Mouse (Mus musculus) stomach, embryonic 15.5 days (tissue): Measurements from ENCODE around the gene Sh2d7. TPM values are rescaled to one million over a fixed set of nuclear protein-coding genes. Genes with fewer than 3 reads are reported as not detected.
"Not testable (repeated sequence)": the region's sequence is repeated elsewhere in the genome, so short reads cannot be mapped to it uniquely, and the experiment has no call there.

Source experiments
- ATAC-seq: fragments of 200-750 bp; cut with Nextera tagmentation; 2 replicates; pipeline ENCODE4 v1.8.0; 2017; ENCODE audit warnings: low read depth, moderate number of reproducible peaks, moderate TSS enrichment; ENCODE audit not compliant: insufficient read depth, low FRiP score
- H3K27ac ChIP-seq: fragments of 300-500 bp; sonication (generic); 2 replicates; pipeline ENCODE4 v1.5.1; 2015; ENCODE audit warnings: mild to moderate bottlenecking, inconsistent platforms
- H3K27me3 ChIP-seq: fragments of 300-500 bp; sonication (generic); replicated peaks from 2 replicates; pipeline ENCODE4 v1.6.1; 2015; ENCODE audit warnings: inconsistent platforms
- H3K36me3 ChIP-seq: fragments of 300-500 bp; sonication (generic); 2 replicates; pipeline ENCODE4 v1.6.1; 2015; ENCODE audit warnings: inconsistent platforms
- H3K4me1 ChIP-seq: fragments of 300-500 bp; sonication (generic); 2 replicates; pipeline ENCODE4 v1.6.1; 2015; ENCODE audit warnings: inconsistent platforms
- H3K4me2 ChIP-seq: fragments of 300-500 bp; sonication (generic); 2 replicates; pipeline ENCODE4 v1.6.1; 2015; ENCODE audit warnings: mild to moderate bottlenecking, inconsistent platforms
- H3K4me3 ChIP-seq: fragments of 300-500 bp; sonication (generic); replicated peaks from 2 replicates; pipeline ENCODE4 v1.5.1; 2015; ENCODE audit warnings: inconsistent platforms
- H3K9ac ChIP-seq: fragments of 300-500 bp; sonication (generic); 2 replicates; pipeline ENCODE4 v1.6.1; 2015; ENCODE audit warnings: inconsistent platforms
- H3K9me3 ChIP-seq: fragments of 300-500 bp; sonication (generic); 2 replicates; pipeline ENCODE4 v1.6.1; 2016; ENCODE audit warnings: inconsistent platforms
- WGBS: fragments of 180-500 bp; shearing (Covaris S2); methylation state at CpG from one replicate; pipeline ENCODE4 v1.1.7; 2015; 5-methylcytosine and 5-hydroxymethylcytosine counted together
- polyA plus RNA-seq: library from polyadenylated mRNA; unstranded; fragments of >200 nt; fragmentation: Nextera tagmentation; extraction: Ambion mirVana; gene quantifications from 2 replicates; pipeline ENCODE4 v1.2.1, GENCODE M21; 2015

Gene Sh2d7
- polyA plus RNA-seq, 1 experiment from 2014 or later = not detected

DNA sequence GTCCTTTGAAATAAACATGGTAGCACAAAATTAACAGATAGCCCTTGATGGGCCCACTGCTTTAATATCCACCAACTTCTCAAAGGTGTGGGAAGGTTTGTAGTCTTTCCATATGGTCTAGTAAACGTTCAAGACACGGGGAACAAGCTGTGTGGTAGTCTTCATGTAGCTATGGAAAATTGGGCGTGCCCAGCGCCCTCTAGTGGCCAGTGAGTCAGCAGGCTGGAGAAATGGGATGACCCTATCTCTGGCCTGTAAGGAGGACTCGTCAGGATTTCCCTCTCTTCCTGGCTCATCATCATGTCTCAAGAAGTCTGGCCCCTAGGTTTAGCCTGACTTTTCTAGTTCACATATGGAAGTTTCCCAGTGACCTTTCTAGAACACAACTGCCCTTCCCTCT, 8.8 kb downstream of the Sh2d7 start:
- no peak overlapping the region for H3K9ac ChIP-seq
- H3K4me1 ChIP-seq = no peaks in the 10 kb centered on the region
- H3K4me3 ChIP-seq = no peak overlapping the region
- ATAC-seq = no peak
- WGBS = 20% methylated on average over 5 of the region's 5 CpGs
- H3K36me3 ChIP-seq = no peaks in the 10 kb centered on the region
- no peak overlapping the region for H3K4me2 ChIP-seq
- no peaks in the 10 kb centered on the region for H3K9me3 ChIP-seq
- no peaks in the 10 kb centered on the region for H3K27me3 ChIP-seq
- no peak overlapping the region for H3K27ac ChIP-seq

DNA sequence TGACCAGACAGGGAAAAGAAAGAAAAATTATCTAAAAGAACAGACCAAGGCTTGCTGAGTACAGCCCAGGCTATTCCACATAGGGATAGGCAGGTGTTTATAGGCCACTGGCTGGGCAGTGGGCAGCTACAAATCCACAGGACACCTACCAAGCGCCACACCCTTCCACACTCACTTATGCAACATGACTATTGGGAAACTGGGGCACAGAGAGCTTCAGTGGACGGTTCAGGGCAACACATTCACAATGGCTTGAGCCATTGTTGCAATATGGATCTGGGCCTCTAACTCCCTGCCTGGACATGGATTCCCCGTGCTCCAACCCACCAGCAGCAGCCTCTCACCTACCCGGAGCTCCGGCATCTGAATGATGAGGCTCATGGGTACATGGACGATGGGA, 10.6 kb downstream of the Sh2d7 start:
- no peak for ATAC-seq
- no peaks in the 10 kb centered on the region for H3K36me3 ChIP-seq

DNA sequence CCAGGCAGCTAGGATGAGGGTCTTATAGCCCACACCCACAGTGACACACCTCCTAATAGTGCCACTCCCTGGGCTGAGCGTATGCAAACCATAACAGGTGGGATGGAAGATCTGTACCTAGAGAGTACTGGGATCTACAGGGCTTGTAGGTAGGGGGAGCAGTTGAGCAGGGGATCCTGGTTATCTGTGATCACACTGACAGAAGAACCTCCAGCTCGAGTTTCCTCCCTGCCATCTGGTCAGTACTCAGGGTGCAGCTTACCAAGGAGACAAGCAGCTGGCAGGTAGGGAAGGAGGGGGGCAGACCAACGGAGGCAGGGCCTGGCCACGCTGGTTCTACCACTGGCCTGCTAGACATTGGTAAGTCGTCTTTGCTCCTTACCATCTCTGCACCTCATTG, 13.6 kb downstream of the Sh2d7 start:
- WGBS = 27% methylated on average over 5 of the region's 5 CpGs
- no peak overlapping the region for H3K27ac ChIP-seq
- no peaks in the 10 kb centered on the region for H3K4me1 ChIP-seq
- H3K27me3 ChIP-seq = no peaks in the 10 kb centered on the region
- H3K9ac ChIP-seq = no peak overlapping the region
- H3K4me3 ChIP-seq = no peak overlapping the region
- ATAC-seq = peak; percentile 41; the same call in 1 of the 2 replicates
- H3K4me2 ChIP-seq = no peak overlapping the region
- no peaks in the 10 kb centered on the region for H3K36me3 ChIP-seq
- H3K9me3 ChIP-seq = no peaks in the 10 kb centered on the region

More for the DNA sequence above, 10.6 kb downstream of the Sh2d7 start:
- Histone ChIP-seq H3K9ac (no peak overlapping the region), H3K9me3 (no peaks in the 10 kb centered on the region), H3K27ac (no peak overlapping the region), H3K4me1 (no peaks in the 10 kb centered on the region), H3K27me3 (no peaks in the 10 kb centered on the region), H3K4me2 (no peak overlapping the region), H3K4me3 (no peak overlapping the region)
- WGBS = 86% methylated on average over 6 of the region's 6 CpGs

DNA sequence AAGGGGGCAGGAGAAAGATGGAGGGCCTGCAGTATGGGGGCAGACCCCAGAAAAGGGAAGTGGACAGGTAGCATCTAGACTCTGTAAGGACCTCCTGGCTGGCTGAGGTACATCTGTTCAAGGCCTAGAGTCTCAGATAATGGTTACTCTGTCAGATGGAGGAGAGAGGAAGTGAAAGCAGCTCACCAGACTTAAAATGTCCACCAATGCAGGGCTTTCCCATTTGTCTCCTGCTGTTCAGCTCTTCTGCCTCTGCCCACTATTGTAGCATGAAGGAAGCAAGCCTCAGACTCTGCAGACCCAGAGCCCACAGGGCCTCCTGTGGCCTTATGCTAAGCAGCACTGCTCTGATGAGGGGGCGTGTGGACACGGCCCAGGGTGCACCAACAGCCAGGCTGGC, 16.3 kb downstream of the Sh2d7 start:
- Histone ChIP-seq H3K4me1 (0 out of 2 replicates have a peak, but pooled peaks cover 4% of the 10 kb centered on the region), H3K4me2 (no peak overlapping the region), H3K36me3 (no peaks in the 10 kb centered on the region), H3K27ac (no peak overlapping the region), H3K27me3 (no peaks in the 10 kb centered on the region), H3K9me3 (no peaks in the 10 kb centered on the region), H3K4me3 (no peak overlapping the region), H3K9ac (no peak overlapping the region)
- no peak for ATAC-seq
- 77% methylated on average over 2 of the region's 2 CpGs for WGBS

DNA sequence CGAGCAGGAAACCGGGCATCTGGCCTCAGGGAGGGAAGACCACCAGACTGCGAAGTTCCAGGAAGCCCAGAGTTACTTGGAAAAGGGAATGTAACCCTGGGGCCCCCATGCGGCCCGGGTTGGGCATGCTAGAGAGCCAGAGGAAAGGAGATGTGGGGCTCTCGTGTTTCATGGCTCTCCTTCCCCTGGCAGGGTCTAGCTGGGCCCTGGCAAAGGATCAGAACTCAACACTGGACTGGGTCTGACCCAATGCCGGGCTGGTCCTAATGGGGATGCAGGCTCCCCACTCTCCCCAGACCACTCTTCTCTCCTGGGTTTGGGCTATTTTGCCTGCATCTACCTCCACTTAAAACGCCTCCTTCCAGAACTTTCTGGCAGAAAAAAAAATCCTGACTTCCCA, 19.9 kb downstream of the Sh2d7 start:
- Histone ChIP-seq H3K9ac (no peak overlapping the region), H3K27me3 (no peaks in the 10 kb centered on the region), H3K4me1 (peaks cover 7% of the 10 kb centered on the region; the same call in 1 of the 2 replicates), H3K4me2 (no peak overlapping the region), H3K27ac (no peak overlapping the region), H3K9me3 (no peaks in the 10 kb centered on the region), H3K4me3 (no peak overlapping the region), H3K36me3 (no peaks in the 10 kb centered on the region)
- WGBS = 75% methylated on average over 8 of the region's 8 CpGs
- no peak for ATAC-seq

DNA sequence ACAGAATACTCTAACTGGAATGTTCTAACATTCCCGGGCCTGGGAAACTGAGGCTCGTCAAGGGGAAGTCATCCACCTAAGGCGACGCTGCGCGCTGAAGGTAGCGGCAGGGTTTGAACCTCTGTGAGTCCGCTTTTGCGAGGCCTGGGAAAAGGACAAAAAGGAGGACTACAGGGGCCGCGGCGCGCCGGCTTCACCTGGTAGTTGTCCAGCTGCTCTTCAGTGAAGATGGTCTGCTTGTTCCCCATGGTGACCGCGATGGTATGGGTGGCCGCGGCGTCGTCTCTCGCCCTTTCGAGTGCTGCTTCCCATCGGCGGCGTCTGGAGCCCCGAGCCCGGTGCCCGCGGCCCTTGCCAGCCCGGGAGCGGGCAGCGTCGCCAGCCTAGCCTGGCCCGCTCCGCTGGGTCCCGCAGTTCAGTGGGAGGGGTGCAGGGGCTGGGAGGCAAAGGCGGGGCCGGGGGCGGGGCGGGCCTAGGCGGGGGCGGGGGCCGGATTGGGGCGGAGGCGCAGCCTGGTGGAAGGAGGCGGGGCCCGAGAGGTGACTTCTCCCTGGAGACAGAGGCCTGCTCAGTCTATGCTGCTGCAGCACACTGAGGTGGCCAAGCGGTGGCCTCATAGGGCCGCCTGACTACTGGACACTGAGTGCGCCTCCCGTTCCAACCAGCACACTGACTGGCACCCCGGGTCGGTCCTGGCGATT, 21.1 kb downstream of the Sh2d7 start, which contains the start of gene Cib2:
TSS of gene Cib2 (minus strand) at position 448 of the 701 bp plus-strand sequence.
- Histone ChIP-seq H3K4me2 (peak within 1 kb of the TSS; percentile 96), H3K9ac (peak within 1 kb of the TSS; percentile 6; the same call in 1 of the 2 replicates), H3K27me3 (no peaks in the 10 kb centered on the region), H3K4me1 (peaks cover 7% of the 10 kb centered on the region; the same call in 1 of the 2 replicates), H3K27ac (no peak within 1 kb of the TSS), H3K4me3 (peak within 1 kb of the TSS; percentile 63), H3K36me3 (no peaks in the 10 kb centered on the region), H3K9me3 (no peaks in the 10 kb centered on the region)
- 2% methylated on average over 54 of the region's 54 CpGs for WGBS
- peak; percentile 96 for ATAC-seq

DNA sequence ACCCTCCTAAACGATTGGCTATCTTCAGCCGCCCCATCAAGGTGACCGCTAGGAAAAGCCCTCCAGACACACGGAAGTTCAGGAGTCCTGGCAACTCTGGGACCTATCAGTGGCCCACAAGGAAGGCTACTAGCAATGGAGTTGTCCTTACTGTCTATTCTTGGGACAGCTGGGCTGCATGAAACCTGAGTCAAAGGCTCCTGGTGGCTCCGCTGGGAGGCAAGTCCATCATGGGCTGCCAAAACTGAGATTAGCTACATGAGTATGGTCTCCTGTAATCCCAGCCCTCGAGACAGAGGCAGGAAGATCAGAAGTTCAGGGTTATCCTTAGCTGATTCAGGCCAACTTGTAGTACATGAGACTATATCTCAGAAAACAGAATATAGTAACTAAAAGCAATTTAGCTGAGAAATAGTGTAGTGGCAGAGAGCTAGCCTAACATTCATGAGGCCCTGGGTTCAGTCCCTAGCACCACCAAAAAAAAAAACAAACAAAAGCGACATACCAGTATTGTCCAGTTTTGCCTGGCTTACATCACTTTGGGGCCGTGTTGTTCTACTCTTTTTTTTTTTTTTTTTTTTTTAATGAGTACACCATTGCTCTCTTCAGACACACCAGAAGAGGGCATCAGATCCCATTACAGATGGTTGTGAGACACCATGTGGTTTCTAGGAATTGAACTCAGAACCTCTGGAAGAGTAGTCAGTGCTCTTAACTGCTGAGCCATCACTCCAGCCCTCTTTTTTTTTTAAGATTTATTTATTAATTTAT, 22.2 kb downstream of the Sh2d7 start:
- 87% methylated on average over 8 of the region's 8 CpGs for WGBS
- no peaks in the 10 kb centered on the region for H3K36me3 ChIP-seq
- no peak overlapping the region for H3K27ac ChIP-seq
- no peak overlapping the region for H3K9ac ChIP-seq
- H3K9me3 ChIP-seq = no peaks in the 10 kb centered on the region
- no peaks in the 10 kb centered on the region for H3K27me3 ChIP-seq
- no peak overlapping the region for H3K4me3 ChIP-seq
- no peak overlapping the region for H3K4me2 ChIP-seq
- H3K4me1 ChIP-seq = peaks cover 7% of the 10 kb centered on the region; the same call in 1 of the 2 replicates
- no peak for ATAC-seq

DNA sequence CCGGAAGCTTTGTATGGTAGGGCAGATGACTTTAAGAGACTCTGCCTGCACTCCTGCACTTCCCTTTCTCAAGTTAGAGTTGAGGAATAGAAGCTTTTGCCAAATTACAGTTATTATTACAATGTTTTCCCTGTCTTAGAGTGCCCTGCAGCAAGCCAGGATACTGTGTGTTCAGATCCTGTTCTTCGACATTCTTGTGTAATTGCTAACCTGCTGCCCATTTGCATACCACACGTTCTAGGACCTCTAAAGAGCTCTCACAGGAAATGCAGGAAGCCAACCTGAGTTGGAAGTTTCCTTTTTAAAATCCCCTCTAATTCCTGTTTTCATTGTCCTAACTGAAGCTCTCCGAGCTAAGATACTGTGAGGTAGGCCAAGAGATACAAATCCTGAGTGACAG, 28.2 kb downstream of the Sh2d7 start:
- H3K27ac ChIP-seq = no peak overlapping the region; the same call in 1 of the 2 replicates
- H3K9me3 ChIP-seq = no peaks in the 10 kb centered on the region
- H3K36me3 ChIP-seq = no peaks in the 10 kb centered on the region
- no peak overlapping the region for H3K9ac ChIP-seq
- no peak overlapping the region for H3K4me3 ChIP-seq
- ATAC-seq = no peak; the same call in 1 of the 2 replicates
- H3K4me1 ChIP-seq = no peaks in the 10 kb centered on the region
- no peaks in the 10 kb centered on the region for H3K27me3 ChIP-seq
- no peak overlapping the region for H3K4me2 ChIP-seq
- WGBS = 53% methylated on average over 4 of the region's 4 CpGs

DNA sequence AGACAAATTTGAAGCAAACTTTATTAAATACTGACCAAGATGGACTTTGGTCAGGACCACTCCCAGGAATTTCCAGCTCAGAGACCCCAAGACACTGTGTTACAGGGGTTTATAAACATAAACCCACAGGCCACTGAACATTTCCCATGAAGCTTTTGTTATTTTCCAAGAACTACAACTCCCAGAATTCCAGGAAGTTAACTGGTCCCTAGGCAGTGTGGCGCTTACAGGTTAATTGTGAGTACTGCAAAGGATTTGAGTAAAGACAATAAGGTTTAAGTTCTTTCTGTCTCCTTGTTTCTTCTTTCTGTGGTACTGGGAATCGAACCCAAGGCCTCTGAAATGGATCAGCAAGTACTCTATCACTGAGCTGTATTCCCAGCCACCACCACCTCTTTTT, 29.9 kb downstream of the Sh2d7 start:
- Histone ChIP-seq H3K36me3 (no peaks in the 10 kb centered on the region), H3K4me1 (no peaks in the 10 kb centered on the region), H3K9me3 (no peaks in the 10 kb centered on the region), H3K27ac (no peak overlapping the region), H3K4me3 (no peak overlapping the region), H3K9ac (no peak overlapping the region), H3K27me3 (no peaks in the 10 kb centered on the region), H3K4me2 (no peak overlapping the region)
- 47% methylated on average over 2 of the region's 2 CpGs for WGBS
- no peak for ATAC-seq

DNA sequence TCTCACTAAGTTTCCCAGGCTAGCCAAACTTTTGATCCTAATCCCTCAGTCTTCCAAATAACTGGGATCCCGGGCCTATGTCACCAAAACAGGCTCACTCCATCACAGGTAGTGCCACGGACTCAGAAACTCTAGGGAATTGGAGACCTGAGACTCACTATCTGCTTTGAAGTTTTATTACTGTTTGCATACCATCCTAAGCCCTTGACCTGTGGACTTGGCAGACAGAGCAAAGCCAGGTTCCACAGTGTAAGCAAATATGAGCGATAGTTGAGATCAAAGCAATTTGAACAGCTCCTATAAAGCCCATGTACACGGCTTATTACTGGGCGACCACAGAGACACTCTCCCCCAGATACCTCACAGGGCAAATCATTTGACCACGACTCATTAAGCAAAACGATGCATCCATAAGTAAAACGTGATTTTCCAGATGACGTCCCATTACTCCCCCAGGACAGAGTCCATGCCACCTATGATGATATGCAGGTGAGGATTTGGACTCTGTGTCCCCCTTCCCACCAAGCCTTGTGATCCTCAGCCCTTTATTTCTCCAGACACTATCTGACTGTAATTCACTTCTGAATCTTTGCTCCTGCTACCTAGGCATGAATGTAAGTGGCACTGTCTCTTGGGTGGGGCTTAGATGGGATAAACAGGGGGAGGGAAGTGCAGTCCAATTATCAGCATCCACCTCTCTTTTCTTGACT, 32.5 kb downstream of the Sh2d7 start:
- H3K27ac ChIP-seq = no peak overlapping the region
- no peaks in the 10 kb centered on the region for H3K4me1 ChIP-seq
- H3K27me3 ChIP-seq = no peaks in the 10 kb centered on the region
- no peak overlapping the region for H3K4me2 ChIP-seq
- peak; percentile 71 for ATAC-seq
- H3K9me3 ChIP-seq = no peaks in the 10 kb centered on the region
- H3K4me3 ChIP-seq = no peak overlapping the region
- H3K36me3 ChIP-seq = no peaks in the 10 kb centered on the region
- 47% methylated on average over 9 of the region's 9 CpGs for WGBS
- no peak overlapping the region for H3K9ac ChIP-seq

DNA sequence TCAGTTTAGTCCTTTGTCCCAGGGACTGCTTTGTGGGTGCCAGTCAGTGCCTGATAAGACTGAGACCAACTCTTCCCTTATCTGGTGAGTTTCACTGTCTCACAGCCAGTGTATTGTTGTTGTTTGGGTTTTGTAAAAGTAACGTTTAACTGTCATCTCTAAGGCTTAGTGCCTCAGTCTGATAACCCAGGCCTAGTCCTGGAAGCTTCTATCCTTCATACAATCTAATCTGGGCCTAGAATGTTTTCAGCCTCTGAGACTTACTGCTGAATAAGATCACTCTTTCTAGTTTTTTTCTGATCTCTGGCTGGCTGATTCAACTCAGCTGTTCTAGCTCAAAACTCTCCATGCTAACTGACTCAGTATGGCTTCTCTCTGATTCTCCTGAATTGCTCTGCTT, 44.9 kb downstream of the Sh2d7 start:
- Histone ChIP-seq H3K27me3 (no peaks in the 10 kb centered on the region), H3K4me3 (no peak overlapping the region), H3K4me1 (0 out of 2 replicates have a peak, but pooled peaks cover 6% of the 10 kb centered on the region), H3K36me3 (no peaks in the 10 kb centered on the region), H3K9me3 (no peaks in the 10 kb centered on the region), H3K9ac (no peak overlapping the region), H3K27ac (no peak overlapping the region), H3K4me2 (no peak overlapping the region)
- no peak for ATAC-seq
- WGBS = 45% methylated on average over 1 of the region's 1 CpGs

DNA sequence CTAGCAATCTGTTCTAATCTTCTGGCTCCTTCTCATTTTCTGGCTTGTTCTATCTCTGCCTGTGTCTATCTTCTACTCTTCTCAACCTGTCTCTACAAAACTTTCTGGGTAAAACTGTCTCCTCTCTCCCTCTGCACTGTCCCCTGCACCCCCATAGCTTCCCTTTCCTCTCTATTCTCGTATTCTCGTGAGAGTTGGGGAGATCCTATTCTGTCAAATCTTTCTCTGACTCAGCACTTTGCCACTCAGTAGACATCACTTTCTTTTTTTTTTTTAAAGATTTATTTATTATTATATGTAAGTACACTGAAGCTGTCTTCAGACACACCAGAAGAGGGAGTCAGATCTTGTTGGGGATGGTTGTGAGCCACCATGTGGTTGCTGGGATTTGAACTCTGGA, 45.3 kb downstream of the Sh2d7 start:
- H3K27me3 ChIP-seq, H3K9me3 ChIP-seq, H3K27ac ChIP-seq, H3K9ac ChIP-seq, ATAC-seq, H3K4me2 ChIP-seq, H3K4me3 ChIP-seq, H3K36me3 ChIP-seq, H3K4me1 ChIP-seq: not testable (repeated sequence)
- WGBS = 71% methylated on average over 2 of the region's 2 CpGs
